Mouse (Mus musculus) inflammation-experienced regulatory T-cells (primary cell): ENCODE data around the gene Nell1. TPM values are rescaled to one million over a fixed set of nuclear protein-coding genes. Genes with fewer than 3 reads are reported as not detected.

Experiments used
- polyA plus RNA-seq, 2 experiments: library from polyadenylated mRNA; unstranded; fragments of 100-300 nt; shearing (Covaris generic); gene quantifications; one replicate each; pipeline ENCODE4 v1.2.1; 2017

The Nell1 gene
- under 1 TPM; 0.08 to 0.23 TPM for polyA plus RNA-seq

GRCm38 (mm10) chr7:49974841-49975440, at the start of gene Nell1:
Gene Nell1 (plus strand): TSS chr7:49974864.

DNA sequence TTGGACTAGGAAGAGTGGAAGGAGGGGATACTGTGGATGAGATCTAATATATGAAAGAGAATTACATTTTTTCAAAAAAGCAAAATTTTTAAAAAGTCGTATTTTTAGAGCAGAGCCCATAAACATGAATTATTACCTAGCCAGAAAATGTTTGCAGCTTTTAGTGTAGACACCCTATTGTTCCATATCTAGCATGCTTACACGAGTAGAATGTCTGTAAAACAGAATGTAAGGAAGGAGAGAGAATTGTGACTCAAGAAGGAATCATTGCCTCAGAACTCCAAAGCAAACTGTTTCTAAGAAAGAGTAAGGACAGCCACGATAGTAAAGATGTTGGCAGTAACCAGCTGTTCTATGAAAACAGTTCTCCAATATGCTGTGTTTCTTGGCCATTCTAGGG, 624.2 kb downstream of the Nell1 start, which contains the start of gene 4933405O20Rik:
Gene 4933405O20Rik (plus strand): TSS at position 301 of the 400 bp plus-strand sequence.

Other genes with a start within 250 kb of the Nell1 start
- gene Htatip2, start 215.7 kb upstream of the Nell1 start, polyA plus RNA-seq, result 10 to 100 TPM; 38.2 to 40.6 TPM
- gene Prmt3, start 196.5 kb upstream of the Nell1 start, polyA plus RNA-seq, result 10 to 100 TPM; 58.3 to 61.2 TPM
- gene Slc6a5, start 64.7 kb upstream of the Nell1 start, polyA plus RNA-seq, result under 1 TPM; 0.08 to 0.11 TPM